Mouse (Mus musculus): ENCODE data around the gene Dusp5.

DNA sequence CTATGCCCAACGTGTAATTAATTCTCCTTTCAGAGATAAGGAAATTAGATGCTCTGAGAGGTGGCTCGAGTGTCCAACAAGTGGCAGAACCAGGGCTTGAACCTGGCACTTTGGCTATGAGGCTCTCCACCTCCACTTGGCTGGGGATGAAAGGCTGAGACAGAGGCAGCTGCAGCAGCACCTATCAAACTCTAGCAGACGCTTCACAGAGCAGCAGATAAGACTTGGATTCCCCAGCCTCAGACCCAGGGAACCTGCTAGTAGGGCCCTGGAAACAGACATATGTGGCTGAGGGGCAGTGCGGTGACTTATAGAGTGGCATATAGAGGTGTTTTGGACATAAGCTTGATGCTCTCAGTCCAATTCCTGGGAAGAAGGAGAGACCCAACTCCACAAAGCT, 36.4 kb upstream of the Dusp5 start:
- no peak for TF ChIP-seq CTCF (IDR thresholded peaks at IDR 0.05; ENCODE audit: extremely low read depth, insufficient read depth, insufficient read length, insufficient replicate concordance)
- TF ChIP-seq POLR2A (IDR thresholded peaks at IDR 0.05; ENCODE audit: low read depth, low read length): no peak
